Mouse (Mus musculus): ENCODE data around the gene Mtus2. TPM values are rescaled to one million over a fixed set of nuclear protein-coding genes. Genes with fewer than 3 reads are reported as not detected.
A peak's percentile ranks its signal among the peaks of the same experiment; 100 is the strongest.

Gene Mtus2
- 20.4 and 21.6 TPM in 2 replicates for polyA plus RNA-seq (2015; fragmentation: Nextera tagmentation; extraction: Ambion mirVana)

DNA sequence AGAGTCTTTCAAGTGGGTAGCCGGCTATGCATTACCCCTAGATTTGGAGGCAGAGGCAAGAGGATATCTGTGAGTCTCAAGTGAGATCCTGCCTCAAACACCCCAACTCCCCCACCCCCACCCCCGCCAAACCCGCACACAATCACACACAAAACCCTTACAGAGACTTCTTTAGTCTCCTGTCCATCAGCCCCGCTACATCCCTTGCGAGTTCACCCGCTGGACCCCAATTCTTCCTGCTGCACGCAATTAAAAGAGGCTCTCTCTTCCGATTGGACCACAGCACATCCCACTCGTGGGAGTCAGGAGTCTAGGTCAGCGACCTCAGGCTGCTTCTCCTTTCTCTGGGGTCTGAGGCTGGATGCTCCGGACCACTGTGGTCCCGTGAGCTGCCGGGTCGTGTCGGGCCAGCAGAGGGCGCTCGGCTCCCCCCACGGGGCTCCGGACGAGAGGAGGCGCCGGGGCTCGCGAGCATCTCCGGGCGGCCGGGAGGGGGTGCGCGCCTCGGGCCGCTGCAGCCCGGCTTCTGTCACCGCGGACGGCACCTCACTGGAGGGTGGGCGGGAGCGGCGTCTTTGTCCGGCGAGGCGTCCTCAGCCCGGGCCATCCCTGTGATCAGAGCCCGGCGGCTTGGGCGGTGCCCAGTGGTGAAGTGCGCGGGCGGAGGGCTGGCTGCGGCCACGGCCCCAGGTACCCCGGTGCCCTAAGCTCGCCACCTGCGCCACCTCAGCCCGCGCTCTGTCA, at the start of gene Mtus2:
Gene Mtus2 (plus strand): TSS at position 500 of the 744 bp plus-strand sequence.
- Histone ChIP-seq H3K4me2 (ENCODE audit: low read depth, low read length) (peak within 1 kb of the TSS; percentile 94), H3K27me3 (replicated peaks; ENCODE audit: control insufficient read depth, insufficient read depth, low read length) (peaks cover 19% of the 10 kb centered on the region), H3K27ac (ENCODE audit: low read length) (no peak within 1 kb of the TSS), H3K4me3 (ENCODE audit: low read length) (peak within 1 kb of the TSS; percentile 55), H3K9ac (ENCODE audit: low read depth, low read length) (peak within 1 kb of the TSS; percentile 48), H3K4me1 (ENCODE audit: control insufficient read depth, insufficient read depth, low read length) (peaks cover 4% of the 10 kb centered on the region; the same call in 1 of the 2 replicates), H3K9me3 (ENCODE audit: control insufficient read depth, low read length) (no peaks in the 10 kb centered on the region), H3K36me3 (ENCODE audit: control insufficient read depth, insufficient read depth, low read length) (no peaks in the 10 kb centered on the region)
- peak; percentile 92 for ATAC-seq
- under 1% methylated on average over 53 of the region's 55 CpGs for WGBS

- Histone ChIP-seq H3K4me3 (ENCODE audit: low read length) (no peak overlapping the region), H3K4me2 (ENCODE audit: low read depth, low read length) (no peak overlapping the region), H3K4me1 (ENCODE audit: control insufficient read depth, insufficient read depth, low read length) (no peaks in the 10 kb centered on the region), H3K9me3 (ENCODE audit: control insufficient read depth, low read length) (no peaks in the 10 kb centered on the region), H3K9ac (ENCODE audit: low read depth, low read length) (no peak overlapping the region), H3K36me3 (ENCODE audit: control insufficient read depth, insufficient read depth, low read length) (no peaks in the 10 kb centered on the region), H3K27ac (ENCODE audit: low read length) (no peak overlapping the region), H3K27me3 (replicated peaks; ENCODE audit: control insufficient read depth, insufficient read depth, low read length) (no peaks in the 10 kb centered on the region)
- peak; percentile 85 for ATAC-seq
- 62% methylated on average over 8 of the region's 8 CpGs for WGBS
Observed at GRCm38 (mm10) chr5:147907851-147908250, 49.3 kb upstream of the Mtus2 start.

DNA sequence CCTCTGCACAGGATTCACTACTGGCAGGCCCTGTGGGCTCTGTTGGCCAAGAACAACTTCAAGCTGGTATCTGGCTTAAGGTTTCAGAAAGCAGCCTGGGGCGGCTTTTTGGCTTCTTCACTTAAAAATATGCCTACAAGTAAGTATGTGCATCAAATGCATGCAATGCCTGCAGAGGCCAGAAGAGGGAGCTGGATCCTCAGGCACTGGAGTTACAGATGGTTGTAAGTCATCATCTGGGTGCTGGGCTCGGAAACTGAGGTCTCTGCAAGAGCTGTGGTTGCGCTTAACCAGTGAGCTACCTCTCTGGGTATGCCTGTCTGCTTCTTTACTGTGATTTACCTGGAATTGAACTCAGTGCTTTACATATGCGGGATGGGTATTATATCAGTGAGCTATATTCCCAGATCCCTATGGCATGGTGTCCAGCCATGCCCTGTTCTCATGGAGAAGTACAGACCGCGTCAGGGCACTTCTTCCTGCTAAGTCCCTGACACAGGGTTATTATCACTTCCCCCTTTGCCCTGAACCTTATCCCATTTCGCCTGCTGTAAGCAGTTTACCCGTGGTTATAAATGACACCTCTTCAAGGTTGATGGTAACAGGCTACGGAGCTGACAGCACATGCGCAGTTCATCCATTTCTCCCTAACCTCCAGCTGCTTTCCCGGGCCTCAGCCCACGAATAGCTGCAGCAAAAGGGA, 46.2 kb upstream of the Mtus2 start:
- peak overlapping the region; percentile 9; the same call in 1 of the 2 replicates for H3K27ac ChIP-seq (ENCODE audit: low read length)
- H3K4me3 ChIP-seq (ENCODE audit: low read length): no peak overlapping the region
- 65% methylated on average over 12 of the region's 12 CpGs for WGBS
- ATAC-seq: peak; percentile 68
- peaks cover 10% of the 10 kb centered on the region; the same call in 1 of the 2 replicates for H3K4me1 ChIP-seq (ENCODE audit: control insufficient read depth, insufficient read depth, low read length)
- no peaks in the 10 kb centered on the region for H3K27me3 ChIP-seq (replicated peaks; ENCODE audit: control insufficient read depth, insufficient read depth, low read length)
- H3K4me2 ChIP-seq (ENCODE audit: low read depth, low read length): no peak overlapping the region
- no peak overlapping the region for H3K9ac ChIP-seq (ENCODE audit: low read depth, low read length)
- no peaks in the 10 kb centered on the region for H3K36me3 ChIP-seq (ENCODE audit: control insufficient read depth, insufficient read depth, low read length)
- H3K9me3 ChIP-seq (ENCODE audit: control insufficient read depth, low read length): no peaks in the 10 kb centered on the region

- Histone ChIP-seq H3K4me2 (ENCODE audit: low read depth, low read length) (no peak overlapping the region), H3K27ac (ENCODE audit: low read length) (peak overlapping the region; percentile 9; the same call in 1 of the 2 replicates), H3K9me3 (ENCODE audit: control insufficient read depth, low read length) (no peaks in the 10 kb centered on the region), H3K36me3 (ENCODE audit: control insufficient read depth, insufficient read depth, low read length) (no peaks in the 10 kb centered on the region), H3K9ac (ENCODE audit: low read depth, low read length) (no peak overlapping the region), H3K4me3 (ENCODE audit: low read length) (no peak overlapping the region), H3K4me1 (ENCODE audit: control insufficient read depth, insufficient read depth, low read length) (peaks cover 10% of the 10 kb centered on the region; the same call in 1 of the 2 replicates), H3K27me3 (replicated peaks; ENCODE audit: control insufficient read depth, insufficient read depth, low read length) (no peaks in the 10 kb centered on the region)
- WGBS: 72% methylated on average over 5 of the region's 5 CpGs
- ATAC-seq: no peak
Observed at GRCm38 (mm10) chr5:147911744-147912143, 45.4 kb upstream of the Mtus2 start.

DNA sequence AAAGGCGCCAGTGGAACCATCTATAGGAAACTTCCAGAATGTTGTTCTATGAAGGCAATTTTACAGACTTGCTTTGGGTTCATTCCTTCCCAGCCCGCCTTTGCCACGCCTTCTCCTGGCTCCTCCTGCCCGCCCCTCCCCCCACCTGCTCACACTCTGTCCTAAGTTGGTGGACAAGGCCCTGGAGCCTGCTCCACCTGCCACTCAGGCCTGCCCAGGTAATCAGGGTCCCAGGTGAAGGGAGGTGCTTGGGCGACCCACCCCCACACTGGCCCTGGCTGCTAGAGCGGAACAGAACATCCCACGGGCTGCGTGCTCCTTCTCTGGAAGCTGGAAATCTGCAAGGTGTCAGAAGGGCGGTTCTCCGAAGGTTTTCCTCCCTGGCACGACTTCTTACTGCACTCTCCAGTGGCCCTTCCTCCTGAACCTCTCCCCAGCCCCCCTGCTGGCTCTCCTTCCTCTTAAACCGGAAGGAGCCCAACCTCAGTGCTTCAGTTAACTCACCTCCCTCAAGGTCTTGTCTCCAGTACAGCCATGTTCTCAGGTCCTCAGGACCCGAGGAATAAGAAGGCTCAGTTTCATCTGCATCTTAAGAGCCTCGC, 43.8 kb upstream of the Mtus2 start:
- Histone ChIP-seq H3K4me1 (ENCODE audit: control insufficient read depth, insufficient read depth, low read length) (peaks cover 10% of the 10 kb centered on the region; the same call in 1 of the 2 replicates), H3K9ac (ENCODE audit: low read depth, low read length) (peak overlapping the region; percentile 29; the same call in 1 of the 2 replicates), H3K4me2 (ENCODE audit: low read depth, low read length) (0 out of 2 replicates have a peak overlapping the region, but pooled peaks have one; percentile 25), H3K27ac (ENCODE audit: low read length) (peak overlapping the region; percentile 41; the same call in 1 of the 2 replicates), H3K9me3 (ENCODE audit: control insufficient read depth, low read length) (no peaks in the 10 kb centered on the region), H3K27me3 (replicated peaks; ENCODE audit: control insufficient read depth, insufficient read depth, low read length) (no peaks in the 10 kb centered on the region), H3K4me3 (ENCODE audit: low read length) (no peak overlapping the region), H3K36me3 (ENCODE audit: control insufficient read depth, insufficient read depth, low read length) (no peaks in the 10 kb centered on the region)
- WGBS: 26% methylated on average over 14 of the region's 14 CpGs
- ATAC-seq: peak; percentile 50

- no peak overlapping the region for H3K4me3 ChIP-seq (ENCODE audit: low read length)
- H3K27ac ChIP-seq (ENCODE audit: low read length): no peak overlapping the region
- no peaks in the 10 kb centered on the region for H3K36me3 ChIP-seq (ENCODE audit: control insufficient read depth, insufficient read depth, low read length)
- no peak overlapping the region for H3K4me2 ChIP-seq (ENCODE audit: low read depth, low read length)
- H3K4me1 ChIP-seq (ENCODE audit: control insufficient read depth, insufficient read depth, low read length): peaks cover 10% of the 10 kb centered on the region; the same call in 1 of the 2 replicates
- WGBS: 51% methylated on average over 6 of the region's 6 CpGs
- H3K27me3 ChIP-seq (replicated peaks; ENCODE audit: control insufficient read depth, insufficient read depth, low read length): no peaks in the 10 kb centered on the region
- ATAC-seq: no peak
- H3K9ac ChIP-seq (ENCODE audit: low read depth, low read length): no peak overlapping the region
- H3K9me3 ChIP-seq (ENCODE audit: control insufficient read depth, low read length): no peaks in the 10 kb centered on the region
Observed at GRCm38 (mm10) chr5:147915038-147915566, 42.0 kb upstream of the Mtus2 start.

- no peak for ATAC-seq
- H3K9me3 ChIP-seq (ENCODE audit: control insufficient read depth, low read length): no peaks in the 10 kb centered on the region
- no peak overlapping the region for H3K4me2 ChIP-seq (ENCODE audit: low read depth, low read length)
- H3K36me3 ChIP-seq (ENCODE audit: control insufficient read depth, insufficient read depth, low read length): no peaks in the 10 kb centered on the region
- WGBS: 84% methylated on average over 9 of the region's 9 CpGs
- no peaks in the 10 kb centered on the region for H3K27me3 ChIP-seq (replicated peaks; ENCODE audit: control insufficient read depth, insufficient read depth, low read length)
- no peak overlapping the region for H3K4me3 ChIP-seq (ENCODE audit: low read length)
- peaks cover 10% of the 10 kb centered on the region; the same call in 1 of the 2 replicates for H3K4me1 ChIP-seq (ENCODE audit: control insufficient read depth, insufficient read depth, low read length)
- H3K9ac ChIP-seq (ENCODE audit: low read depth, low read length): no peak overlapping the region
- no peak overlapping the region for H3K27ac ChIP-seq (ENCODE audit: low read length)
Observed at GRCm38 (mm10) chr5:147916171-147916570, 40.9 kb upstream of the Mtus2 start.

DNA sequence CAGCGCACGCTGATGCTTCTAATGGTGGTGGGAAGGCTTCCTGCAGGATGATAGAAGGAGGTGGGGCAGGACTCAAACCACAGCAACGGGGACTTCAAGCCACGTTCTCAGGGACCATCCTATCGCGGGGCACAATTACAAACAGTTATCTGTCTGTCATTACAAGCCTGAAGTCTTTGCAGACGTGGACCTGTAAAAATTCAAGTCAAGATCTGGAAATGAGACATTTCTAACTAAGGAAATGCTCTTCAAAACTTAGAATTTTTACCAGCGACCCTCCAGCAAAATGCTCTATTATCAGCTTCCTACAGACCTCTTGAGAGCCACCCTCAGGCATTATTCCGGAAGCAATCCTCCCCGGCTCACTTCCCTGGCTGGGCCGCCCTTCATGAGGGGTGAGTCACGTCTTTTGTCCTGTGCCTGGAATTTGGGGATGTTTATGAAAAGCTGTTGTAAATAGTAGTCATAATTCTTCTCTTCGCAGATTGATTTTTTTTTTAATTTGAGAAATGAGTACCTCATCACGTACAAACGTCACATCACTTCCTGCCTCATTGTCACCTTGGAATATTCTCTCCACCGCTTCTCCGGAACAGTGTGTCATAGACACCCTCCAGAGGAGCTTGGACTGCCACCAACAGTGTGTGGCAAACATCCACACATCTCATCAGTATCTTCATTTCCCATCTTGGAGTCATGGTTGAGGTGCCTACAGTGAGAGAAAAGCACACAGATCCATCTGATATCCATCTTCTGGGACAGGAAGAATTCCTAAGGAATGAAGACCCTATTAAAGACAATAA, 38.9 kb upstream of the Mtus2 start:
- Histone ChIP-seq H3K4me2 (ENCODE audit: low read depth, low read length) (no peak overlapping the region), H3K4me3 (ENCODE audit: low read length) (no peak overlapping the region), H3K36me3 (ENCODE audit: control insufficient read depth, insufficient read depth, low read length) (no peaks in the 10 kb centered on the region), H3K27me3 (replicated peaks; ENCODE audit: control insufficient read depth, insufficient read depth, low read length) (no peaks in the 10 kb centered on the region), H3K9me3 (ENCODE audit: control insufficient read depth, low read length) (no peaks in the 10 kb centered on the region), H3K4me1 (ENCODE audit: control insufficient read depth, insufficient read depth, low read length) (peaks cover 6% of the 10 kb centered on the region; the same call in 1 of the 2 replicates), H3K27ac (ENCODE audit: low read length) (no peak overlapping the region), H3K9ac (ENCODE audit: low read depth, low read length) (no peak overlapping the region)
- WGBS: 67% methylated on average over 17 of the region's 17 CpGs
- ATAC-seq: no peak
